Mouse (Mus musculus) embryonic stem cell, embryonic (primary cell): ENCODE measurements around the gene Sirt3.

Experiments used
- CTCF ChIA-PET, 4 experiments: fragments of 300-600 bp in 2 of 4; fragments of 350-600 bp in 2 of 4; sonication (Branson Sonifier 250); formaldehyde crosslinking; loops; one replicate each; lab custom pipeline; 2022; ENCODE audit warnings: inconsistent platforms in 2 of 4; lab: Charles Lee
- POLR2A ChIA-PET, 4 experiments: fragments of 300-600 bp in 2 of 4; fragments of 350-600 bp in 2 of 4; sonication (Branson Sonifier 250); formaldehyde crosslinking; loops; one replicate each; lab custom pipeline; 2022; ENCODE audit warnings: antibody characterized with exemption in 4 of 4, inconsistent platforms in 1 of 4; lab: Charles Lee

Gene Sirt3

DNA sequence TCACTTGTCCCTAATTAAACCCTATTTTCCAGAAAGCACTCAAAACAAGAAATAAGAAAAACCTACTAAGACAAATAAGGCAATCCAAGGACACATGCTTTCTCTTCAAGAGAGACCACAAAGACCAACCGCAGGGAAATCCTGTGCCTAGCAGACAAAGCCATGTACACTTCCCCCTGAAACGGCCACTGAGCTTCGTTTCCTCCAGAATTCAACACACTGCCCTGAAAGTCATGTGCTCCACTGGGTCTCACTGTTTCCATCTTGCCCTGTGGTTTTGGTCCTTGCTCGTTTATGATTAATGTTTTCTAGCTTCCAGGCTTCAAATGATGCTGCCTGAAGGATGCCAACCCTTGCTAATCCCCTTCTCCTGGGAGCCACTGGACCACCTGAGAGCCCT is 7.9 kb downstream of the Sirt3 start:
- POLR2A ChIA-PET, result interaction anchor here in 1 of 4 experiments (0.7 to 2.0 kb wide), 3 partner anchors 9 to 319 kb away, joined by 3 to 7 read pairs (median 4); partner anchors contain the start of genes Hras and Lrrc56
- CTCF ChIA-PET, result interaction anchor here in 1 of 4 experiments (1.2 kb wide), 1 partner anchor 9 kb away, joined by 3 read pairs; no protein-coding TSS in a partner anchor

- ChIA-PET POLR2A (interaction anchor here in 3 of 4 experiments (0.7 to 2.0 kb wide), 12 partner anchors 8 to 36 kb away, joined by 3 to 13 read pairs (median 4); partner anchors contain the start of genes Gm45785 (in 2 of the 3), Odf3 (in 2 of the 3), Ric8a (in 2 of the 3) and Cox8b (in 1 of the 3)), CTCF (interaction anchor here in 1 of 4 experiments (1.1 kb wide), 1 partner anchor 10 kb away, joined by 3 read pairs; no protein-coding TSS in a partner anchor)
These were observed 17.3 kb downstream of the Sirt3 start for GRCm38 (mm10) chr7:140864761-140865160.

GRCm38 (mm10) chr7:140860728-140861127 is 21.4 kb downstream of the Sirt3 start:
- CTCF ChIA-PET, result interaction anchor here in 1 of 4 experiments (0.6 kb wide), 1 partner anchor 289 kb away, joined by 4 read pairs; no protein-coding TSS in a partner anchor
- POLR2A ChIA-PET, result interaction anchor here in 3 of 4 experiments (0.5 to 6.8 kb wide), 11 partner anchors 10 to 780 kb away, joined by 3 to 50 read pairs (median 6); partner anchors contain the start of gene Psmd13 (in 1 of the 3)

DNA sequence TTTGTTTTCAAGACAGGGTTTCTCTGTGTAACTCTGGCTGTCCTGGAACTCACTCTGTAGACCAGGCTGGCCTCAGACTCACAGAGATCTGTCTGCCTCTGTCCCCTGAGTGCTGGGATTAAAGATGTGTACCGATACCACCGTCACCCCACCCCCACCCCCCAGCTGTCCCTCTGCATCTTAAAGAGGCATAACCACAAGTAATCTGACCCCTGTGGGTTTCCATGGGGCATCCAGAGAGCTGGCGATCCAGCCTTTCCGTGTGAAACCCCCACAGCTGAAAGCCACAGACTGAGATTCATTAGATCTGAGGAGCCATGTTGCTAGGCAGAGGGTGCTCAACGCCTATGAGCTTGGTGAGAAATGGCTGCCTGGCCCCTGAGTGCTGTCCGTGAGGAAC is 22.1 kb downstream of the Sirt3 start:
- ChIA-PET POLR2A (interaction anchor here in 3 of 4 experiments (0.5 to 6.8 kb wide), 11 partner anchors 11 to 779 kb away, joined by 3 to 50 read pairs (median 6); partner anchors contain the start of gene Psmd13 (in 1 of the 3)), CTCF (interaction anchor here in 2 of 4 experiments (0.5 to 0.6 kb wide), 3 partner anchors 172 to 486 kb away, joined by 3 to 5 read pairs (median 3); no protein-coding TSS in a partner anchor)

GRCm38 (mm10) chr7:140858746-140859145 is 23.4 kb downstream of the Sirt3 start:
- POLR2A ChIA-PET, result interaction anchor here in 3 of 4 experiments (0.8 to 6.8 kb wide), 21 partner anchors 9 to 757 kb away, joined by 3 to 50 read pairs (median 6); partner anchors contain the start of genes Psmd13 (in 3 of the 3), Sirt3 (in 3 of the 3), Odf3 (in 2 of the 3) and Fuom (in 1 of the 3)
- CTCF ChIA-PET, result interaction anchor here in 1 of 4 experiments (0.9 to 1.3 kb wide), 2 partner anchors 14 to 45 kb away, joined by 3 to 6 read pairs; partner anchors contain the start of gene Scgb1c1

GRCm38 (mm10) chr7:140857550-140858505 is 24.3 kb downstream of the Sirt3 start, which contains the start of gene Bet1l:
Gene Bet1l (minus strand): TSS chr7:140857577.
- ChIA-PET CTCF (interaction anchor here in 3 of 4 experiments (0.6 to 1.5 kb wide), 9 partner anchors 13 to 318 kb away, joined by 3 to 6 read pairs (median 3); partner anchors contain the start of gene Scgb1c1 (in 1 of the 3)), POLR2A (interaction anchor here in 3 of 4 experiments (0.6 to 6.8 kb wide), 34 partner anchors 10 to 756 kb away, joined by 3 to 50 read pairs (median 5); partner anchors contain the start of genes Psmd13 (in 3 of the 3), Sirt3 (in 3 of the 3), Odf3 (in 2 of the 3) and Fuom (in 1 of the 3))

- POLR2A ChIA-PET, result interaction anchor here in 3 of 4 experiments (0.5 to 6.8 kb wide), 62 partner anchors 8 to 755 kb away, joined by 3 to 50 read pairs (median 4); partner anchors contain the start of genes Odf3 (in 3 of the 3), Psmd13 (in 3 of the 3), Sirt3 (in 3 of the 3) and Mtg1 (in 2 of the 3)
- CTCF ChIA-PET, result interaction anchor here in 3 of 4 experiments (0.6 to 2.1 kb wide), 8 partner anchors 12 to 319 kb away, joined by 3 to 9 read pairs (median 4); partner anchors contain the start of gene Scgb1c1 (in 1 of the 3)
These were observed 25.1 kb downstream of the Sirt3 start, which contains the start of gene Ric8a for GRCm38 (mm10) chr7:140856785-140857549. Gene Ric8a (plus strand): TSS chr7:140856957.

DNA sequence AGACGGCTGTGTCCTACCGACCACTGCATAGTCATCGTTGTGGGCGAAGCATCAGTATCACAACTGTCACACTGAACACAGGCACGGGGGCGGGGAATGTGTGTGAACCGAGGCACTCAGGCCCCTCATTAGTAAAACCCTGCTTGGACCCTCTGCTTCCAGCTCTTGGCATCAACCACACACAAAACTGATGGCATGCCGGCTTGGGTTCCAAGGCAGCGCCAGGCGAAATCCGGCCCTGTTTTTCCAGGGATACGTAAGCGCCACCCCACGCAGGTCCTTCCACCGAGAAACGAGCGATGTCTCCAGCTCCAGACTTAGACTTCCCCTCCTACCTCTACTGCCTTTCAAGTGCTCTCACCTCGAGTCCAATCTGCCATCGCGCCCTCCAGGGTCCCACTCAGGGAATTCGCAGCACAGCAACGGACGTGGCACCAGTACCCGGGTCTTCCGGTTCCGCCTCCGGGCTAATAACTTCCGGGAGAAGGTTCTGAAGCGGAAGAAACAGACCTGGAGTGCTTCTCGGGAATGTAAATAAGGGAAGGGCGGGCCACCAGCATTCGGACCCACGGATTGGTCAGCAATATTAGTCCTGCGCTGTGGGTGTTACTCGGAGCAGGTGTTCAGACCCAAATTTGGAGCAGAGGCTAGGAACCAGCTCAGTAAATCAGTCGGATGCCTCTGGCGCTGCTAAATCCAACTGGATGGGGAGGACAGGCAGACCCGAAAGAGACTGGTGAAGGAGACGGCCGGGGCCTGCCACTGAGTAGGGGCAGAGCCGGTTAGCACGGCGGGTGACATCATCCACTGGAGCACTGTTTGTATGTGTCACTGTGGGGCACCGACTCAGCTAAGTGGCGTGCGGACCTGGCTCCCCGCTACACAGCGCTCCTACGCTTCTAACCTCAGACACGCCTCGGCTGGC is 26.0 kb downstream of the Sirt3 start, which contains the start of gene Gm45785:
TSS of gene Gm45785 (minus strand) at position 472 of the 925 bp plus-strand sequence.
- ChIA-PET CTCF (interaction anchor here in 3 of 4 experiments (0.5 to 2.1 kb wide), 5 partner anchors 11 to 320 kb away, joined by 3 to 9 read pairs (median 5); partner anchors contain the start of gene Scgb1c1 (in 1 of the 3)), POLR2A (interaction anchor here in 3 of 4 experiments (0.6 to 6.8 kb wide), 62 partner anchors 8 to 741 kb away, joined by 3 to 50 read pairs (median 4); partner anchors contain the start of genes Odf3 (in 3 of the 3), Psmd13 (in 3 of the 3), Sirt3 (in 3 of the 3) and Mtg1 (in 2 of the 3))

GRCm38 (mm10) chr7:140855181-140855580 is 26.9 kb downstream of the Sirt3 start:
- POLR2A ChIA-PET, result interaction anchor here in 3 of 4 experiments (1.0 to 5.9 kb wide), 19 partner anchors 8 to 740 kb away, joined by 3 to 33 read pairs (median 5); partner anchors contain the start of genes Odf3 (in 2 of the 3), Psmd13 (in 1 of the 3), Scgb1c1 (in 1 of the 3) and Sirt3 (in 1 of the 3)
- CTCF ChIA-PET, result interaction anchor here in 1 of 4 experiments (0.5 to 2.1 kb wide), 4 partner anchors 9 to 540 kb away, joined by 3 to 9 read pairs (median 6); partner anchors contain the start of gene Scgb1c1

- ChIA-PET POLR2A (interaction anchor here in 3 of 4 experiments (0.8 to 3.1 kb wide), 10 partner anchors 10 to 361 kb away, joined by 3 to 9 read pairs (median 4); partner anchors contain the start of genes Psmd13 (in 1 of the 3), Rassf7 (in 1 of the 3), Scgb1c1 (in 1 of the 3) and Sirt3 (in 1 of the 3)), CTCF (interaction anchor here in 2 of 4 experiments (0.5 to 1.5 kb wide), 4 partner anchors 8 to 540 kb away, joined by 3 to 6 read pairs (median 3); partner anchors contain the start of gene Scgb1c1 (in 1 of the 2))
These were observed 27.6 kb downstream of the Sirt3 start for GRCm38 (mm10) chr7:140854483-140854882.

- POLR2A ChIA-PET, result interaction anchor here in 3 of 4 experiments (0.5 to 3.1 kb wide), 13 partner anchors 8 to 539 kb away, joined by 3 to 15 read pairs (median 4); partner anchors contain the start of genes Psmd13 (in 1 of the 3), Rassf7 (in 1 of the 3), Scgb1c1 (in 1 of the 3) and Sirt3 (in 1 of the 3)
- CTCF ChIA-PET, result interaction anchor here in 2 of 4 experiments (0.5 to 1.5 kb wide), 3 partner anchors 8 to 323 kb away, joined by 3 to 6 read pairs (median 4); partner anchors contain the start of gene Scgb1c1 (in 1 of the 2)
These were observed 28.7 kb downstream of the Sirt3 start for GRCm38 (mm10) chr7:140853386-140853785.

- POLR2A ChIA-PET, result interaction anchor here (0.6 to 3.1 kb wide), 10 partner anchors 10 to 639 kb away, joined by 3 to 15 read pairs (median 4); no protein-coding TSS in a partner anchor
- CTCF ChIA-PET, result interaction anchor here in 1 of 4 experiments (0.6 kb wide), 1 partner anchor 11 kb away, joined by 5 read pairs; no protein-coding TSS in a partner anchor
These were observed 30.2 kb downstream of the Sirt3 start for GRCm38 (mm10) chr7:140851916-140852315.

GRCm38 (mm10) chr7:140848591-140848990 is 33.5 kb downstream of the Sirt3 start:
- ChIA-PET CTCF (interaction anchor here in 3 of 4 experiments (0.6 to 6.3 kb wide), 4 partner anchors 54 to 297 kb away, joined by 3 to 50 read pairs (median 4); no protein-coding TSS in a partner anchor), POLR2A (interaction anchor here in 3 of 4 experiments (1.0 to 2.6 kb wide), 6 partner anchors 8 to 212 kb away, joined by 3 to 15 read pairs (median 5); partner anchors contain the start of genes Gm45785 (in 2 of the 3), Ric8a (in 2 of the 3), B4galnt4 (in 1 of the 3) and Bet1l (in 1 of the 3))
